Mouse (Mus musculus): Measurements from ENCODE around the gene Olfr813. TPM values are rescaled to one million over a fixed set of nuclear protein-coding genes. Genes with fewer than 3 reads are reported as not detected.
"Not testable (repeated sequence)": the region's sequence is repeated elsewhere in the genome, so short reads cannot be mapped to it uniquely, and the experiment has no call there.

The Olfr813 gene
- not detected in 2 replicates for polyA plus RNA-seq (2015; fragmentation: Nextera tagmentation; extraction: Ambion mirVana)

DNA sequence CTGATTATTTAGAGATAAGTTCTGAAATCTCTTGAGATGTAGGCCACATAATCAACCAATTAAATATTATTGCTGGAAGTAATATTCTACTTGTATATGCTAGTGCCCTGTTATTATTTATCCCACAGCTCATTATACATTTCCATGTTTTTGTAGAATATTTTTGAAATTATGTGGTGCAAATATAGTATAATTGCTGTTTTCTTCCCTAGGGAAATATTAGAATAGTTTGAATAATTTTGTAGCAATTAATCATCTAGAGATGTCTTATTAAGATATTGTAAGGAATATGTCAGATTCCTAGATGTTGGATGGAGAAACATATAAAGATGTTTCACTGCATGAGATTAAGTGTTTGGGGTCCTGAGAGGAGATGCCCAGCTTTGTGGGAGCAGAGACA is at the start of gene Olfr813:
TSS of gene Olfr813 (plus strand) at position 301 of the 400 bp plus-strand sequence.
- Histone ChIP-seq H3K9me3 (ENCODE audit: control insufficient read depth, low read length) (no peaks in the 10 kb centered on the region), H3K9ac (replicated peaks; ENCODE audit: low read depth, low read length) (no peak within 1 kb of the TSS), H3K27me3 (replicated peaks; ENCODE audit: control insufficient read depth, insufficient read depth, low read length) (no peaks in the 10 kb centered on the region), H3K4me1 (replicated peaks; ENCODE audit: control insufficient read depth, insufficient read depth, low read length) (no peaks in the 10 kb centered on the region), H3K4me3 (replicated peaks; ENCODE audit: low read length) (no peak within 1 kb of the TSS), H3K4me2 (ENCODE audit: low read length) (no peak within 1 kb of the TSS), H3K36me3 (ENCODE audit: control insufficient read depth, insufficient read depth) (no peaks in the 10 kb centered on the region), H3K27ac (ENCODE audit: low read length) (no peak within 1 kb of the TSS)
- no peak for ATAC-seq

- Histone ChIP-seq H3K9ac (replicated peaks; ENCODE audit: low read depth, low read length) (no peak within 1 kb of the TSS), H3K9me3 (ENCODE audit: control insufficient read depth, low read length) (no peaks in the 10 kb centered on the region), H3K4me2 (ENCODE audit: low read length) (no peak within 1 kb of the TSS), H3K27ac (ENCODE audit: low read length) (no peak within 1 kb of the TSS), H3K4me3 (replicated peaks; ENCODE audit: low read length) (no peak within 1 kb of the TSS), H3K27me3 (replicated peaks; ENCODE audit: control insufficient read depth, insufficient read depth, low read length) (no peaks in the 10 kb centered on the region), H3K36me3 (ENCODE audit: control insufficient read depth, insufficient read depth) (no peaks in the 10 kb centered on the region), H3K4me1 (replicated peaks; ENCODE audit: control insufficient read depth, insufficient read depth, low read length) (no peaks in the 10 kb centered on the region)
- ATAC-seq: no peak
- WGBS: 71% methylated on average over 1 of the region's 1 CpGs
These were observed 9.2 kb upstream of the Olfr813 start, which contains the start of gene Olfr812 for GRCm38 (mm10) chr10:129845994-129846393. TSS of gene Olfr812 (minus strand) at chr10:129846094.

DNA sequence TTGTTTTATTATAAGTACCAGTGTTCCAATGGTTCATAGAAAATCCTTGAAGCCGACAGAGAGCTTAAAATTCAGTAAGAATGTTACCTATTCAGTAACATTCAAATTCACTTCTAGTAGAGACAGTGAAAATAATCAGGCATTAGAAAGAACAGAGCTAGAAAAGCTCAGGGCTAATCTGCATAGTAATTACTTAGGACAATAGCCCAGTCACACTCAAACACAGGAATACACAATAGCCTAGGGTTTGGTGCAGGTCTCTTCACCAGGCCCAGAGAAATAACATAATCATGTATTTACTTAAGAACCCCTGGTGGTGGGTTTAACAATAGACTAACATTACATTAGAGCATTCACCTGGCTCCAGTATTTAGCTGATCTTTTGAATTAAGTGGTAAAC is 7.8 kb upstream of the Olfr813 start:
- Histone ChIP-seq H3K4me3 (replicated peaks; ENCODE audit: low read length) (no peak overlapping the region), H3K4me1 (replicated peaks; ENCODE audit: control insufficient read depth, insufficient read depth, low read length) (no peaks in the 10 kb centered on the region), H3K36me3 (ENCODE audit: control insufficient read depth, insufficient read depth) (no peaks in the 10 kb centered on the region), H3K27ac (ENCODE audit: low read length) (no peak overlapping the region), H3K9me3 (ENCODE audit: control insufficient read depth, low read length) (no peaks in the 10 kb centered on the region), H3K9ac (replicated peaks; ENCODE audit: low read depth, low read length) (no peak overlapping the region), H3K27me3 (replicated peaks; ENCODE audit: control insufficient read depth, insufficient read depth, low read length) (no peaks in the 10 kb centered on the region), H3K4me2 (ENCODE audit: low read length) (no peak overlapping the region)
- 10% methylated on average over 1 of the region's 1 CpGs for WGBS
- ATAC-seq: no peak

GRCm38 (mm10) chr10:129879751-129880150 is 24.6 kb downstream of the Olfr813 start, which contains the start of gene Olfr814:
TSS of gene Olfr814 (minus strand) at chr10:129879851.
- H3K36me3 ChIP-seq (ENCODE audit: control insufficient read depth, insufficient read depth); H3K27ac ChIP-seq (ENCODE audit: low read length); H3K4me1 ChIP-seq (replicated peaks; ENCODE audit: control insufficient read depth, insufficient read depth, low read length); H3K4me3 ChIP-seq (replicated peaks; ENCODE audit: low read length); H3K9me3 ChIP-seq (ENCODE audit: control insufficient read depth, low read length); H3K27me3 ChIP-seq (replicated peaks; ENCODE audit: control insufficient read depth, insufficient read depth, low read length); H3K4me2 ChIP-seq (ENCODE audit: low read length); H3K9ac ChIP-seq (replicated peaks; ENCODE audit: low read depth, low read length); ATAC-seq: not testable (repeated sequence)
- WGBS: no CpG with 5 or more reads among the region's 1 CpGs

DNA sequence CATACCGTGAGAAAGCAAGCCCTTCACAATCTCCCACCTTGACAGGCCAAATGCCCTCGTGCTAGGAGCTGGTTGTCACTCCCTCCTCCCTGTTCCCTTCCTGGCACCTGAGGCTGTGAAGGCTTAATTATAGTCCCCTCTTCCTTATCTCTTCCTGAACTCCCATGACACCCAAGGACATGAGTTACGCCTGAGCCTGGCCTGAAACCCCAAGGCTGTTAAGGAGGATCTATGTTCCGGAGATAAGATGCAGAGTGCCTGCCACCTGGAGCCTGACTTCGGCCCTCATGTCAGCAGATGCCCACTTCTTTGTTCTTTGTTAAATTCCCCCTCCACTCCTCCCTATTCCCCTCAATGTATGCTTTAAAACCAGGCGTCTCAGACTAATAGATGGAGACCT is 30.3 kb downstream of the Olfr813 start:
- H3K27me3 ChIP-seq (replicated peaks; ENCODE audit: control insufficient read depth, insufficient read depth, low read length); H3K4me1 ChIP-seq (replicated peaks; ENCODE audit: control insufficient read depth, insufficient read depth, low read length); ATAC-seq; H3K4me3 ChIP-seq (replicated peaks; ENCODE audit: low read length); H3K9ac ChIP-seq (replicated peaks; ENCODE audit: low read depth, low read length); H3K4me2 ChIP-seq (ENCODE audit: low read length); H3K27ac ChIP-seq (ENCODE audit: low read length); H3K36me3 ChIP-seq (ENCODE audit: control insufficient read depth, insufficient read depth); H3K9me3 ChIP-seq (ENCODE audit: control insufficient read depth, low read length): not testable (repeated sequence)
- 92% methylated on average over 6 of the region's 6 CpGs for WGBS

GRCm38 (mm10) chr10:129885934-129886333 is 30.8 kb downstream of the Olfr813 start:
- no peak for ATAC-seq
- Histone ChIP-seq H3K9ac (replicated peaks; ENCODE audit: low read depth, low read length) (no peak overlapping the region), H3K36me3 (ENCODE audit: control insufficient read depth, insufficient read depth) (no peaks in the 10 kb centered on the region), H3K27ac (ENCODE audit: low read length) (no peak overlapping the region), H3K4me2 (ENCODE audit: low read length) (no peak overlapping the region), H3K4me3 (replicated peaks; ENCODE audit: low read length) (no peak overlapping the region), H3K27me3 (replicated peaks; ENCODE audit: control insufficient read depth, insufficient read depth, low read length) (no peaks in the 10 kb centered on the region), H3K4me1 (replicated peaks; ENCODE audit: control insufficient read depth, insufficient read depth, low read length) (no peaks in the 10 kb centered on the region), H3K9me3 (ENCODE audit: control insufficient read depth, low read length) (no peaks in the 10 kb centered on the region)
- WGBS: 92% methylated on average over 7 of the region's 7 CpGs

DNA sequence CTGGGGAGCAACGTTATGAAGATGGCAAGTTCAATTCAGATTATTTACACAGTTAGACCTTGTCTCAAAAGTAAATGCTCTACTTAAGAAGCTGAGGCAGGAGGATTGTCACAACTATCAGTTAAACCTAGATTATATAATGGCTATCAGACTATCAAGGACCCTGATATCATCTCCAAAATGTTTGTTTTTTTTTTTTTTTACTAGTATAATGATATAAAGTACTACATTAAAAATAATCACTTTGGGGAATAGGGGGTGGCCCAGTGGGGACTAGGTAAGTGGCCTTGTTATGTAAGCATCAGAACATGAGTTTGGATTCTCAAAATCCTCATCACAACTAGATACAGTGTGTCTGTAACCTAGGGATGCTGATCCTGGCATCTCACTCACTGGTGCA is 50.6 kb downstream of the Olfr813 start, which contains the start of gene Olfr815:
TSS of gene Olfr815 (minus strand) at position 101 of the 400 bp plus-strand sequence.
- not testable (repeated sequence) for H3K36me3 ChIP-seq (ENCODE audit: control insufficient read depth, insufficient read depth); H3K27ac ChIP-seq (ENCODE audit: low read length); H3K9me3 ChIP-seq (ENCODE audit: control insufficient read depth, low read length); H3K9ac ChIP-seq (replicated peaks; ENCODE audit: low read depth, low read length); H3K4me1 ChIP-seq (replicated peaks; ENCODE audit: control insufficient read depth, insufficient read depth, low read length); H3K4me2 ChIP-seq (ENCODE audit: low read length); ATAC-seq; H3K27me3 ChIP-seq (replicated peaks; ENCODE audit: control insufficient read depth, insufficient read depth, low read length); H3K4me3 ChIP-seq (replicated peaks; ENCODE audit: low read length)
- WGBS: no CpG with 5 or more reads among the region's 1 CpGs

Other genes with a start within 250 kb of the Olfr813 start
- not detected in 2 replicates for gene Olfr796, start 242.8 kb upstream of the Olfr813 start, polyA plus RNA-seq (2015; fragmentation: Nextera tagmentation; extraction: Ambion mirVana)
- not detected in 2 replicates for gene Olfr798, start 227.4 kb upstream of the Olfr813 start, polyA plus RNA-seq (2015; fragmentation: Nextera tagmentation; extraction: Ambion mirVana)
- not detected in 2 replicates for gene Olfr799, start 217.9 kb upstream of the Olfr813 start, polyA plus RNA-seq (2015; fragmentation: Nextera tagmentation; extraction: Ambion mirVana)
- gene Olfr800, start 197.7 kb upstream of the Olfr813 start, polyA plus RNA-seq (2015; fragmentation: Nextera tagmentation; extraction: Ambion mirVana): not detected in 2 replicates
- not detected in 2 replicates for gene Olfr801, start 181.5 kb upstream of the Olfr813 start, polyA plus RNA-seq (2015; fragmentation: Nextera tagmentation; extraction: Ambion mirVana)
- gene Olfr802, start 167.2 kb upstream of the Olfr813 start, polyA plus RNA-seq (2015; fragmentation: Nextera tagmentation; extraction: Ambion mirVana): 0.06 TPM in 1 of 2 replicates, not detected in the other
- gene Olfr803, start 161.1 kb upstream of the Olfr813 start, polyA plus RNA-seq (2015; fragmentation: Nextera tagmentation; extraction: Ambion mirVana): not detected in 2 replicates
- gene Olfr804, start 152.2 kb upstream of the Olfr813 start, polyA plus RNA-seq (2015; fragmentation: Nextera tagmentation; extraction: Ambion mirVana): not detected in 2 replicates
- gene Olfr805, start 126.0 kb upstream of the Olfr813 start, polyA plus RNA-seq (2015; fragmentation: Nextera tagmentation; extraction: Ambion mirVana): not detected in 2 replicates
- not detected in 2 replicates for gene Olfr806, start 113.4 kb upstream of the Olfr813 start, polyA plus RNA-seq (2015; fragmentation: Nextera tagmentation; extraction: Ambion mirVana)
- gene Olfr807, start 97.6 kb upstream of the Olfr813 start, polyA plus RNA-seq (2015; fragmentation: Nextera tagmentation; extraction: Ambion mirVana): not detected in 2 replicates
- not detected in 2 replicates for gene Olfr808, start 89.9 kb upstream of the Olfr813 start, polyA plus RNA-seq (2015; fragmentation: Nextera tagmentation; extraction: Ambion mirVana)
- gene Olfr809, start 80.7 kb upstream of the Olfr813 start, polyA plus RNA-seq (2015; fragmentation: Nextera tagmentation; extraction: Ambion mirVana): not detected in 2 replicates
- not detected in 2 replicates for gene Olfr810, start 60.5 kb upstream of the Olfr813 start, polyA plus RNA-seq (2015; fragmentation: Nextera tagmentation; extraction: Ambion mirVana)
- gene Olfr811, start 51.0 kb upstream of the Olfr813 start, polyA plus RNA-seq (2015; fragmentation: Nextera tagmentation; extraction: Ambion mirVana): not detected in 2 replicates
- gene Olfr812, start 9.3 kb upstream of the Olfr813 start, polyA plus RNA-seq (2015; fragmentation: Nextera tagmentation; extraction: Ambion mirVana): not detected in 2 replicates
- gene Olfr814, start 24.5 kb downstream of the Olfr813 start, polyA plus RNA-seq (2015; fragmentation: Nextera tagmentation; extraction: Ambion mirVana): not detected in 2 replicates
- gene Olfr815, start 50.5 kb downstream of the Olfr813 start, polyA plus RNA-seq (2015; fragmentation: Nextera tagmentation; extraction: Ambion mirVana): not detected in 2 replicates
- not detected in 2 replicates for gene Olfr816, start 60.2 kb downstream of the Olfr813 start, polyA plus RNA-seq (2015; fragmentation: Nextera tagmentation; extraction: Ambion mirVana)
- gene Olfr818, start 93.7 kb downstream of the Olfr813 start, polyA plus RNA-seq (2015; fragmentation: Nextera tagmentation; extraction: Ambion mirVana): not detected in 2 replicates
- gene Olfr819, start 111.9 kb downstream of the Olfr813 start, polyA plus RNA-seq (2015; fragmentation: Nextera tagmentation; extraction: Ambion mirVana): not detected in 2 replicates
- not detected in 2 replicates for gene Olfr247, start 120.8 kb downstream of the Olfr813 start, polyA plus RNA-seq (2015; fragmentation: Nextera tagmentation; extraction: Ambion mirVana)
- gene Gm10310, start 129.7 kb downstream of the Olfr813 start, polyA plus RNA-seq (2015; fragmentation: Nextera tagmentation; extraction: Ambion mirVana): not detected in 2 replicates
- not detected in 2 replicates for gene Olfr820, start 157.3 kb downstream of the Olfr813 start, polyA plus RNA-seq (2015; fragmentation: Nextera tagmentation; extraction: Ambion mirVana)
- not detected in 2 replicates for gene Olfr821, start 175.0 kb downstream of the Olfr813 start, polyA plus RNA-seq (2015; fragmentation: Nextera tagmentation; extraction: Ambion mirVana)
- not detected in 2 replicates for gene Olfr822, start 215.8 kb downstream of the Olfr813 start, polyA plus RNA-seq (2015; fragmentation: Nextera tagmentation; extraction: Ambion mirVana)